Mouse (Mus musculus) embryonic facial prominence, embryonic 13.5 days (tissue): ENCODE measurements around the gene Lage3. TPM values are rescaled to one million over a fixed set of nuclear protein-coding genes. Genes with fewer than 3 reads are reported as not detected.
"Not testable (repeated sequence)": the region's sequence is repeated elsewhere in the genome, so short reads cannot be mapped to it uniquely, and the experiment has no call there.

Experiments used
- ATAC-seq: fragments of 200-750 bp; cut with Nextera tagmentation; 2 replicates; pipeline ENCODE4 v1.8.0; 2017; ENCODE audit warnings: low read depth; ENCODE audit not compliant: insufficient number of reproducible peaks, insufficient read depth, low FRiP score, low TSS enrichment
- H3K27ac ChIP-seq: fragments of 300-500 bp; sonication (generic); 2 replicates; pipeline ENCODE4 v1.5.1; 2015; ENCODE audit warnings: moderate library complexity, mild to moderate bottlenecking, inconsistent platforms
- H3K27me3 ChIP-seq: fragments of 300-500 bp; sonication (generic); 2 replicates; pipeline ENCODE4 v1.6.1; 2015; ENCODE audit warnings: mild to moderate bottlenecking, inconsistent platforms
- H3K36me3 ChIP-seq: fragments of 300-500 bp; sonication (generic); 2 replicates; pipeline ENCODE4 v1.6.1; 2015; ENCODE audit warnings: mild to moderate bottlenecking, inconsistent platforms
- H3K4me1 ChIP-seq: fragments of 300-500 bp; sonication (generic); 2 replicates; pipeline ENCODE4 v1.6.1; 2015; ENCODE audit warnings: inconsistent platforms
- H3K4me2 ChIP-seq: fragments of 300-500 bp; sonication (generic); 2 replicates; pipeline ENCODE4 v1.6.1; 2015; ENCODE audit warnings: moderate library complexity, mild to moderate bottlenecking, inconsistent platforms
- H3K4me3 ChIP-seq: fragments of 300-500 bp; sonication (generic); 2 replicates; pipeline ENCODE4 v1.5.1; 2015; ENCODE audit warnings: mild to moderate bottlenecking, inconsistent platforms
- H3K9ac ChIP-seq: fragments of 300-500 bp; sonication (generic); 2 replicates; pipeline ENCODE4 v1.6.1; 2015; ENCODE audit warnings: mild to moderate bottlenecking, inconsistent platforms
- H3K9me3 ChIP-seq: fragments of 300-500 bp; sonication (generic); 2 replicates; pipeline ENCODE4 v1.6.1; 2016; ENCODE audit warnings: inconsistent platforms
- WGBS: fragments of 180-500 bp; shearing (Covaris S2); methylation state at CpG from one replicate; pipeline ENCODE4 v1.1.7; 2015; ENCODE audit warnings: mixed read lengths; 5-methylcytosine and 5-hydroxymethylcytosine counted together
- polyA plus RNA-seq: library from polyadenylated mRNA; unstranded; fragments of >200 nt; fragmentation: Nextera tagmentation; extraction: Ambion mirVana; gene quantifications from 2 replicates; pipeline ENCODE4 v1.2.1, GENCODE M21; 2015

The Lage3 gene
- polyA plus RNA-seq = 113 and 129 TPM in 2 replicates

DNA sequence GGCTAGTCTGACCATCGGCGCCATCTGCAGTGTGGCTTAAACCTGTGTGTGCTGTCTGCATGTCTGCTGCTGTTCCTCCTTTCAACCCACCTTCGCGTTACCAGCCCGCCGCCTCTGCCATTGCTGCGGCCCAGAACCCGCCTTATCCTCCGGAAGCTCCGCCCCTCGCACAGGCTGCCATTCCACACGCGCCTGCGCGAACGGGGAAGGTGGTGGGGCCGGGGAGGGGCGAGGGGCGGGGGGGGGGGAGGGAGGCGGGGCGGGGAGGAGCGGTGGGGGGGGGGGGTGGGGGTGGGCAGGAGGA, at the start of gene Lage3:
Gene Lage3 (minus strand): TSS at position 152 of the 304 bp plus-strand sequence.
- Histone ChIP-seq H3K4me3 (peak within 1 kb of the TSS; percentile 49), H3K9me3 (no peaks in the 10 kb centered on the region), H3K4me1 (no peaks in the 10 kb centered on the region), H3K9ac (peak within 1 kb of the TSS; percentile 69), H3K27me3 (no peaks in the 10 kb centered on the region), H3K27ac (peak within 1 kb of the TSS; percentile 62), H3K4me2 (peak within 1 kb of the TSS; percentile 62), H3K36me3 (no peaks in the 10 kb centered on the region)
- ATAC-seq = peak; percentile 78
- WGBS = 22% methylated on average over 13 of the region's 22 CpGs

DNA sequence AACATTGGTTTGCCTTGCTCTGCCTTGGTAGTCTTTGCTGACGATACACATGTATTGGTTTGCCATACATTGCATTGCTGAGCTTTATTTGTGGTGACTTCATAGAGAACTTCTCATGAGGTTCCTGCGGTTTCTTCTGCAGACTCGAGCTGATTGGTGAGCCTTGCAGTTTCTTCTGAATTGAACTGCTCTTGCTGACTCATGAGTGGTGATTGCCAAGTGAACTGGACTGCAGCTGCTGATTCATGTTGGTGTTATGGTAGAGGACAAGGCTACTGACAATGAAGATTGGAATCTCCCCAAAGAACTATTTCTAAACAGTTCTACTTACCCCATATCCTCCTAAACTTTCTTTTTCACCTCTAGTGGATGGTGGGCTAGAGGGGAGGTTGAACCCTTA, 46.7 kb upstream of the Lage3 start:
- H3K27me3 ChIP-seq = no peaks in the 10 kb centered on the region
- H3K4me1 ChIP-seq = no peaks in the 10 kb centered on the region
- H3K4me2 ChIP-seq = no peak overlapping the region
- H3K27ac ChIP-seq = no peak overlapping the region
- H3K36me3 ChIP-seq = no peaks in the 10 kb centered on the region
- H3K9me3 ChIP-seq = no peaks in the 10 kb centered on the region
- 76% methylated on average over 3 of the region's 3 CpGs for WGBS
- no peak for ATAC-seq
- no peak overlapping the region for H3K4me3 ChIP-seq
- no peak overlapping the region for H3K9ac ChIP-seq

DNA sequence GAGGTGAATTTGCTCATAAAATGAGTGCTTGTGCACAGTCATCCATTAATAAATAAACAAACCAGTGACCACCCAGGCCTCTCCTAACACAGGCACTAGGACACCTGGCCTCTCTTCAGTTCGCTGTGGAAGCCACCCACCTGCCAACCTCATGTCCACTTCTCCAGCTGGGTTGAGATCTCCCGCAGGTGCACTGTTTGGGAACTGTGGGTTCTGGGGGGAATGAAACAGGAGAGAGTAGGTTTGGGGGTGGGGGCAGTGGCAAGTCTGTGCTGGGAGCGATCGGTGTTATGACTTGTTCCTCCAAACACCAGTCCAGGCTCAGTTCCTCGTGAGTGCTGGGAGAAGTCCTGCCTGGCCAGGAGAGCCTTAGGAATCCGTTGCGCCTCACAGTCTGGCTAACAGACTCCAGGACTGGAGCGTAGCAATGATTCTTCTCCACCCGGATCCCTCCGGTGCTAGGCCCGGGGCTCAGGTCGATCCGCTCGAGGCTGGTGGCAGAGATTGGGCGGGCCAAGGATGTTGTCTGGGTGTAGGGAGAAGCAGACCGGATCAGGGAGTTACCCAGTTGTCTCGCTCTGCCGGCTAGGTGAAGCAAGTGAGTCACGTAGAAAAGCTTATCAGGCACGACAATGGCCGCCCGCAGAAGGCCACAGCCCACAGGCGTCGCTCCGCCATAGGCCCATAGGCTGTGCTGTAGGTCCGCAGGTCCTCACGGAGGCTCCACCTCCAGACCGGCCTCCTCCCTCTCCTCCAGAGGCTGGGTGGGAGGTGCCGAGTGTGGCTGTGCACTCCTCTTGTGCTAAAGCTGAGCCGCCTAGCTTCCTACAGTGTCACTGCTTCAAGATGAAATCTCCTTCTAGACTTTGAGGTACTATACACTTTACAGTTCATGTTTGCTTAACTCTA, 39.4 kb upstream of the Lage3 start, which contains the start of the genes Fam3a and Ikbkg:
Gene Fam3a (minus strand): TSS at position 738 of the 909 bp plus-strand sequence.
Gene Ikbkg (plus strand): TSS at position 756 of the 909 bp plus-strand sequence.
- Histone ChIP-seq H3K27ac (peak within 1 kb of the TSS; percentile 86), H3K27me3 (no peaks in the 10 kb centered on the region), H3K4me2 (peak within 1 kb of the TSS; percentile 64), H3K9ac (peak within 1 kb of the TSS; percentile 83), H3K9me3 (no peaks in the 10 kb centered on the region), H3K36me3 (no peaks in the 10 kb centered on the region), H3K4me1 (0 out of 2 replicates have a peak, but pooled peaks cover 4% of the 10 kb centered on the region), H3K4me3 (peak within 1 kb of the TSS; percentile 54)
- 18% methylated on average over 30 of the region's 30 CpGs for WGBS
- peak; percentile 97 for ATAC-seq

DNA sequence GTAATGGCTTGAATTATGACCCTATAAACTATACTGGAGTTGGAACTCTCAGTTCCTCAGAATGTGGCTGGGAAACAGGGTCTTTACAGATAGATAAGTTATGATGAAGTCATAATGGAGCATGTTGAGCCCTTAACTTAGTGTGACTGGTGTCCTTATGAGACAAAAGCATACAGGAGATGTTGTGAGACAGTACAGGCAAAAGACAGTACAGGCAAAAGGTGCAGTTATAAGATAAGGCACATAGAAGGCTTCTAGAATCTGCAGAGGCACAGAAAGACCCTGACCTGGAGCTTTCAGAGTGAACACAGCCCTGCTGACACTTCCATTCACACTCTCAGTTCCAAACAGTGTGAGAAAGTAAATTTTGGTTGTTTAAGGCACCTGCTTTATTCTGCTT, 34.7 kb upstream of the Lage3 start:
- Histone ChIP-seq H3K4me3 (no peak overlapping the region), H3K4me2 (no peak overlapping the region), H3K9ac (no peak overlapping the region), H3K36me3 (peaks cover 29% of the 10 kb centered on the region), H3K27ac (no peak overlapping the region), H3K27me3 (no peaks in the 10 kb centered on the region), H3K9me3 (no peaks in the 10 kb centered on the region), H3K4me1 (0 out of 2 replicates have a peak, but pooled peaks cover 4% of the 10 kb centered on the region)
- ATAC-seq = no peak

DNA sequence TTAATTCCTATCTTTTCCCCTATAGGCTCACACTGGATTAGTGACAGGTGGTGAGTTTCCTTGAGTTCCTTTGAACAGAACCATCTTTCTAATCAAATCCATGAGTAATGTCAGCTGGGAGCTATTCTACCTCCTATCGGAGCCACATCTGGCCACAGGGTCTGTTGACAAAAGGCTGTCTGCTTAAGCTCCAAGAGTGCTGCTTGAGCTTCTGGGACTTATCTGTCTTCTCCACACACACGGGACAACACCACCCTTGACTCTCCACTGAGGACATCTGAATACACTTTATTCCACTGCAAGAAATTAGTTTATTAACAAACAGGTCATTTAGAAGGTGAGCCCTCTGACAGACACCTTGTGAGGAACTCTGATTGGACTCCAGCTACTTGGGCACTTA, 31.0 kb upstream of the Lage3 start:
- Histone ChIP-seq H3K4me3 (no peak overlapping the region), H3K9ac (no peak overlapping the region), H3K9me3 (no peaks in the 10 kb centered on the region), H3K27me3 (no peaks in the 10 kb centered on the region), H3K27ac (no peak overlapping the region), H3K4me1 (no peaks in the 10 kb centered on the region), H3K4me2 (no peak overlapping the region), H3K36me3 (peaks cover 29% of the 10 kb centered on the region)
- ATAC-seq = no peak
- 56% methylated on average over 2 of the region's 2 CpGs for WGBS

DNA sequence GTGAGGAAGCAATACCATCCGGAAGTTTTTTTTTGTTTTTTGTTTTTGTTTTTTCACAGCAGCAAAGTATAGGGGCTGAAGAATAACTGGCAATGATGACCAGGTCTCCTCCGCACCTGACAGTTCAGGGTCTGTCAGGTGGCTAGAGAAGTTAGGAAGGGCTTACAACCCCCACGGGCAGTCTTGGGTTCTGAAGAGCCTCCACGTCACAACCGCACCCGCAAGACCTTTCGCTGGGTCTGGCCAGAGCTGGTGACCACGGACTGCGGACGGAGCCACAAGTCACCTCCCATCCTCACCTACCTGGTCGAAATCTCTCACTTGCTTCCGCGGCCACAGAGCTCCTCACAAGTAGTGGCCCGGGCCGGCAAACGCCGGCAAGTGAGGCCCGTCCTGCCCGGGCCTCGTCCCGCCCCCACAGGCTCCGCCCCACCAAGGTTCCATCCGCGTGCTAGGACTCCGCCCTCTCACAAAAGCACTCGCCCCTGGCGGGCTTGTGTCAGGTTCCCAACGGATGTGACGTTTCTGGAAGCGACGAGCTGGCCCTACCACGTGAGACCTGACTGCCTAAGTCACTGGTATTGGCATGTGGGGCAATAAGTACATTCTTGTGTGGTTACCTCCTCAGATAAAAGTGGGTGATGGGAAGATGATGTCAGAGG, 19.6 kb upstream of the Lage3 start, which contains the start of the genes Ubl4a and Slc10a3:
Gene Ubl4a (minus strand): TSS at position 331 of the 662 bp plus-strand sequence.
Gene Slc10a3 (minus strand): TSS at position 462 of the 662 bp plus-strand sequence.
- ATAC-seq = peak; percentile 91
- Histone ChIP-seq H3K4me2 (peak within 1 kb of the TSS; percentile 60), H3K27ac (no peak within 1 kb of the TSS), H3K27me3 (no peaks in the 10 kb centered on the region), H3K4me1 (no peaks in the 10 kb centered on the region), H3K9ac (peak within 1 kb of the TSS; percentile 72), H3K36me3 (peaks cover 8% of the 10 kb centered on the region; the same call in 1 of the 2 replicates), H3K9me3 (no peaks in the 10 kb centered on the region), H3K4me3 (peak within 1 kb of the TSS; percentile 49)
- 30% methylated on average over 32 of the region's 32 CpGs for WGBS

DNA sequence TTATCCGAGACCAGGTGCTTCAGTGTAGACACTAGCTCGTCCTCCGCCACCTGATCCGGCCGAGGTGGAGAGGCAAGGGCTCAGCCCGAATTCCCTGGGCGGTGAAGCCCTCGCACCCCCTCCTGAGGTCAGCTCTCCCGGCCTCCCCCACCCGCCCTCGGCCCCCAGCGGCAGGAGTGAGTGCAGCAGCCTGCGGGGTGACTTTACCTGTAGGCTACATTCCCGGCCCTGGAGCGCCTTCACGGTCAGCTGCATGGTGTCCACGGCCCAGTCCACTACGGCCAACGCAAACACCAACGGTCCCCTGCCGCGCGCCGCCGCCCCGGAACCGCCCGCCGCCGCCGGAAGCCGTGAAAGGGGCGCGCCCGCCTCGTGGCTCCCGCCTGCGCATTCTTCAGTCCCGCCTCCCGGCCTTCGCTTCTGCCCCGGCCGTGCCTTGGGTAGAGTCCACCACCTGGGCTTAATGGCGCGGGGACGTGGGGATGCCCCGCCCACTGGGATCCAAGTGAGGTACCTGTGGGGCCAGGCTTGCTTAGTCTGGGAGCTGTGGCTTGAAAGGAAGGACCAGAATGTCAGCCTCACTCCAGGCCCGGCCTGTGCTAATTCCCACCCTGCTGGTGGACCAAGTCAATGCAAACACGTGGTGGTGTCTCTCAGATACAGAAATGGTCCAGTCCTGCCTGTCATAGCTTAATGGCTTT, 14.9 kb upstream of the Lage3 start:
- peak; percentile 68 for ATAC-seq
- Histone ChIP-seq H3K27me3 (no peaks in the 10 kb centered on the region), H3K4me1 (0 out of 2 replicates have a peak, but pooled peaks cover 3% of the 10 kb centered on the region), H3K4me3 (peak overlapping the region; percentile 60), H3K9me3 (no peaks in the 10 kb centered on the region), H3K36me3 (peaks cover 19% of the 10 kb centered on the region; the same call in 1 of the 2 replicates), H3K27ac (peak overlapping the region; percentile 66), H3K4me2 (peak overlapping the region; percentile 65), H3K9ac (peak overlapping the region; percentile 83)
- 31% methylated on average over 43 of the region's 49 CpGs for WGBS

DNA sequence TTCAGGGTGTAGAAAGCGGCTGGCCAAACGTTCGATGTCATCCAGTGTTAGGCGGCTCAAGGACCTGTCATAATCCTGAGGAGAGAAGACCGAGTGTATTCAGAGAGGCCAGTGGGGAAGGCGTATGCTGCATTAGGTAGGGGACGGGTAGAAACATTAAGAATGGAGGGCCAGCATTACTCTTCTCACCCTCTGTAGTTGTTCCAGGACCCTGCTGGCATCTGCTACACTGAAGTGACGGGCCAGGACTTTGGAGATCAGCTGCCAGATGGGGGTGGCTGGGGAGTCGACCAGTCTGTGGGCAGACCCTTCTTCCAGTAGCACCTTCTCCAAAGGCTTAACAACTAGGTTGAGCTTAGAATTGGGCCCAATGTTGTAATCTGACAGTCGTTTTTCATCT, 14.1 kb upstream of the Lage3 start:
- ATAC-seq = no peak
- peak overlapping the region; percentile 65 for H3K4me2 ChIP-seq
- 75% methylated on average over 10 of the region's 10 CpGs for WGBS
- H3K36me3 ChIP-seq = peaks cover 19% of the 10 kb centered on the region; the same call in 1 of the 2 replicates
- H3K27me3 ChIP-seq = no peaks in the 10 kb centered on the region
- no peaks in the 10 kb centered on the region for H3K9me3 ChIP-seq
- H3K27ac ChIP-seq = peak overlapping the region; percentile 66; the same call in 1 of the 2 replicates
- H3K4me3 ChIP-seq = peak overlapping the region; percentile 60
- 0 out of 2 replicates have a peak, but pooled peaks cover 3% of the 10 kb centered on the region for H3K4me1 ChIP-seq
- H3K9ac ChIP-seq = peak overlapping the region; percentile 83

DNA sequence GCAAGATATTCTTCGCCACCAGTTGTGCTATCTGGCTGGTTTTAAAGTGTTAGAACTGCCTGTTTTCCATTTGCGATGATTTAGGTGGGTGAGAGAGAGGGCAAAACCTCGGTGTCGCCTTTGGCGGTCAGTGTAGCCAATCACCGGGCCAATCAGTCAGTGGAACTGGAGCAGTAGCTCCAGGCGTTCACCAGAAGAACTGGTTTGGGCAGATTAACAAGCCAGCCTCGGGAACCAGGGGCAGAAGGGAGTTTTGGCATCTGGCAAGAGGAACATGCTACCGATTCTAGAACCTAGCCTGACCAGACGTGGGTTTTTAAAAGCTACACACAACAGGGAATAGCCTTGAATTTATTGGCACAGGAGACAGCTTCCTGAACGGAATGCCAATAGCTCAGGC, 5.8 kb upstream of the Lage3 start:
- Histone ChIP-seq H3K4me2 (no peak overlapping the region), H3K27ac (no peak overlapping the region), H3K4me3 (no peak overlapping the region), H3K9me3 (no peaks in the 10 kb centered on the region), H3K27me3 (no peaks in the 10 kb centered on the region), H3K9ac (no peak overlapping the region), H3K36me3 (no peaks in the 10 kb centered on the region), H3K4me1 (no peaks in the 10 kb centered on the region)
- ATAC-seq = no peak
- 44% methylated on average over 11 of the region's 11 CpGs for WGBS

DNA sequence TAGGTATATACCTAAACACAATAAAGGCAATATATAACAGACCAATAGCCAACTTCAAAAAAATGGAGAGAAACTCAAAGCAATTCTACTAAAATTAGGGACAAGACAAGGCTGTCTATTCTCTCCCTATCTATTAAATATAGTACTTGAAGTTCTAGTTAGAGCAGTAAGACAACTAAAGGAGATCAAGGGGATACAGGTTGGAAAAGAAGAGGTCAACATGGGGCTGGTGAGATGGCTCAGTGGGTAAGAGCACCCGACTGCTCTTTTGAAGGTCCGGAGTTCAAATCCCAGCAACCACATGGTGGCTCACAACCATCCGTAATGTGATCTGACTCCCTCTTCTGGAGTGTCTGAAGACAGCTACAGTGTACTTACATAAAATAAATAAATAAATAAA, 3.7 kb upstream of the Lage3 start:
- H3K4me3 ChIP-seq, H3K27me3 ChIP-seq: not testable (repeated sequence)
- WGBS = 85% methylated on average over 3 of the region's 3 CpGs

More for the DNA sequence above, 3.7 kb upstream of the Lage3 start:
- not testable (repeated sequence) for H3K4me2 ChIP-seq, H3K27ac ChIP-seq, ATAC-seq, H3K9ac ChIP-seq, H3K9me3 ChIP-seq, H3K4me1 ChIP-seq, H3K36me3 ChIP-seq
